Mouse (Mus musculus) thymus, adult 2 months (tissue): ENCODE measurements at regions not wholly inside any gene's neighbourhood (a gene's known extent, or its start where the extent isn't known, plus 50 kb on each side); places are given as distances from the start of the nearest gene placed in this dataset.

Source experiments
- CTCF ChIP-seq: fragments of 200-500 bp; IDR thresholded peaks from 2 replicates; pipeline ENCODE4 v1.5.1; 2012; ENCODE audit warnings: mild to moderate bottlenecking, control low read depth, low read length, moderate library complexity, borderline replicate concordance; ENCODE audit not compliant: control insufficient read depth, poor library complexity, insufficient read depth; ENCODE audit errors: extremely low read depth
- POLR2A ChIP-seq: fragments of 200-500 bp; IDR thresholded peaks from 2 replicates; pipeline ENCODE4 v1.6.1; 2012; ENCODE audit warnings: mild to moderate bottlenecking, low read length, control low read depth, moderate library complexity; ENCODE audit not compliant: control insufficient read depth, poor library complexity, insufficient read depth; ENCODE audit errors: extremely low read depth

DNA sequence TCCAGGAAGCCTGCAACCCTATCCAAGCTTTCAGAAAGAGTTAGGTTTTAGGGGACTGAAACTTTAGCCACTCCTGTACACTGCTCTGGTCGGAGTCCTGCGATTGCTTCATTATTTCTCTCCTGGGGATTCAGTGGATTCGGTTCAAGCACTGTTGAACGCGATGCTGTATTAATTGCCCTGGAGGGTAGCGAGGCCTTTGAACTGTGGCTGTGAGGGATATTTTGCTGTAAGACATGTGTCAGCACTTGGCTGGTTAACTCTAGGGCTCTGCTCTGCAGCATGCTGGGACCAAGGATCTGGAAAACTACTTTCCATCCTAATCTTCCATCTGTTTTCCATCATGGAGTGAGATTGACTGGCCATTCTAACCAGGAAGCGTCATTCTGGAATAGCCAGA lies 374.0 kb downstream of the Epha4 start:
- no peak for TF ChIP-seq POLR2A
- no peak for TF ChIP-seq CTCF
